Mouse (Mus musculus) heart, postnatal 14 days (tissue): Measurements from ENCODE around the gene Bst2. TPM values are rescaled to one million over a fixed set of nuclear protein-coding genes. Genes with fewer than 3 reads are reported as not detected.

ENCODE experiments used
- DNase-seq, 2 experiments: peaks; one replicate each; pipeline ENCODE4 v3.0.0; 2021 to 2022
- intact Hi-C: fragments of 180-260 bp; cut with DNase I; formaldehyde crosslinking; loops from one replicate; pipeline ENCODE4 v1.15.1; 2025
- long read RNA-seq, 2 experiments: library from polyadenylated mRNA; stranded (forward); transcript quantifications; one replicate each; pipeline ENCODE4 v2.0.0; 2021
- total RNA-seq, 2 experiments: library from RNA; stranded (reverse); gene quantifications; 2 replicates each; pipeline ENCODE4 v1.2.3; 2021

Bst2 gene
- 10 to 100 TPM; 12.3 to 16.5 TPM for total RNA-seq
- long read RNA-seq, experiment 1, transcript Bst2-201 (5 exons, 792 nt) = major isoform, 11 of 11 reads
- long read RNA-seq, experiment 1, partial matches to known transcripts = 0 of 11 reads
- long read RNA-seq, experiment 1, other reads (novel, unspliced or antisense) = 0 of 11 reads
- long read RNA-seq, experiment 2, transcript Bst2-201 (5 exons, 792 nt) = major isoform, 5 of 6 reads
- long read RNA-seq, experiment 2, partial matches to known transcripts = 1 of 6 reads
- long read RNA-seq, experiment 2, other reads (novel, unspliced or antisense) = 0 of 6 reads

DNA sequence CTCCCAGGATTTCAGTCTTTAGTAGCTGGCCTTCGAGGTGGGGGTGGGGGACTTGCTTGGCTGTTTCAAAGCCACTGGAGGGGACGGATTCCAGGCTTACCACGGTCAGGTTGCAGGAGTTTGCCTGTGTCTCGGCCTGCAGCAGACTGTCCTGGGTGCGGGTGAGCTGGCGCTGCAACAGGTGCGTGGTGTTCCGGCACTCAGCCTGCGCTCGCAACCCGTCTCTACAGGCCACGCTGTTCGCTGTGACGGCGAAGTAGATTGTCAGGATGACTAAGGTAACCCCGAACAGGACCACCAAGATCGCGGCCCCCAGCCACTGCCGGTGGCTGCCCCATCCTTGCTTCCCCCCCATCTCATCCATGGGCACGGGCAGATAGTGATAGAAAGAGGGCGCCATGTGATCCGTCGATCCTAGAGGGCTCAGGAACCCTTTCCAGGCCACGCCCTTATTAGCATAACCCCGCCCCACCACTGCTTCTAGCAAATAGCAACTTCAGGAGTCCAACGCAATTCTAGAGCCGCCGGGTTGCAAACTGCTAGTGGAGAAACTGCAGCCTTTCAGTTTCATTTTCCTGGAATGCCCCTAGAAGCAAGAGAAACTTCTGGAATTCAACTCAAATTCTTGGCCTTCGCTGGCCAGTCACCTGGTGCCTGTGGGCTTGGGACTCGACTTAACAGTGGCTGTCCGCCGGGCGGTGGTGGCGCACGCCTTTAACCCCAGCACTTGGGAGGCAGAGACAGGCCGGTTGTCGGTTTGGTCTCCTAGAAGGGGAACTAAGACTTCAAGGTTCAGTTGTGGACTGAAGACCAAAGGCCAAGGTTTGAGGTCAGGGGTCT, at the start of gene Bst2:
Bst2 (minus strand) TSS at position 429 of the 840 bp plus-strand sequence.
- intact Hi-C loops = no loop called here
- peak; percentile 82 to 87 for DNase-seq

DNA sequence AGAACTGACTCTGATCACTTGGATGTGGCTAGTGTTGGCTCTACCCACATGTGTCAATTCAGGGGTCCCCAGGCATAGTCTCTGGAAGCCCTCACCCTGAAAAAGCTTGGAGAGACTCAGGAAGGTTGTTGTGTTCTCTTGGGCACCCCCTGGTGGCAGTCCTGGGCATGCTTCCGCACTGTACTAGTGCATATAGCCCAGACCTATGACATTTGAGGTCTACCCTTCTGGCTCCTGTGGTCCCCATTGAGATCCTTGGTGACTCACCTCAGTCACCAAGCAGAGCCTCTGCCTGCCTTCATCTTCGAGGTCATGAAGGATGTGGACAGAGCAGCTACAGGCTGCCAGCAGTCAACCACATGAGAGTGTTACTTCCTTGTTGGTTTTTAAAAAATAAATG, 49.6 kb upstream of the Bst2 start:
- peak; percentile 55 to 68 for DNase-seq
- intact Hi-C loops = no loop called here

GRCm38 (mm10) chr8:71580201-71580600, 42.9 kb upstream of the Bst2 start:
- intact Hi-C loops = no loop called here
- DNase-seq = no peak

GRCm38 (mm10) chr8:71579476-71579875, 42.2 kb upstream of the Bst2 start:
- DNase-seq = peak; percentile 63 to 78
- intact Hi-C loops = no loop called here

DNA sequence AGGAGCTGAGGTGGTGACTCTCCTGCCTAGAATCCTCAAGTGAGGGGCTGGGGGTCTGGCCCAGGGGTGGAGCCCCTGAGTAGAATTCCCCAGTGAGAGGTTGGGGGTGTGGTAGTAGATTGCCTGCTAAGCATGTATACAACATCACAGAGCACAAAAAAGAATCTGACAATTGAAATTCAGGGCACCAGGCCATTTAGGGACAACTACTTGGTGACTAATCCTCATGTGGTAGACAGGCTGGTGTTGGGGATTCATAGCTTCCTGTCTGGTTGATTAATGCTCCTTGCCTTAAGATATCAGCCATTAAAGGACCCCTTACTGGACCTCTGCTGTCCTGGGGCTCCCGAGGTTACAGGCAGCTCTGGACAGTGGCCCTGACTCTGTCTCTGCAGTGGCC, 41.8 kb upstream of the Bst2 start:
- DNase-seq = no peak
- intact Hi-C loops = no loop called here

DNA sequence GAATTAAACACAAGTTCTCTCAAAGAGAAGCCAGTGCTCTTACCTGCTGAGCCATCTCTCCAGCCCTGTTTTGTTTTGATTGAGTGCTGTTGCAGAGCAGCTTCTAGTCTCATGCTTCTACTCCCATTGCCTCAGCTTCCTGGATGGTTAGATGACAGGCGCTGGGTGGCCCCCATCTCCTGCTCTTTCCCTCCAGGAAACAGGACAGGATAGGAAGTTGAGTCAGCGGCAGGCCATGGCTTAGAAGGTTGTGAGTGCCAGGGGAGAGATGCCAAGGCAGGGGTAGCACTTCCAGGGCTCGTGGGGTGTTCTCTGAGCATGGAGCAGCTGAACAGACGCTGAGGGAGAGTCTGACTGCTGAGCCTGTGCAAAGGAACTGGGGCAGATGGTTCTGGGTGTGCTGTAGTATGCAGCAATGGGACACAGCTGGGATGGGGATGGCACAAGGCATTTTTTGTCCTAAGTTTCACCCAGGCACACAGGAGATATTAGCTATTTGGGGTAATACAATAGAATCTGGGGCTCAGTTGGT, 40.7 kb upstream of the Bst2 start:
- DNase-seq = no peak
- intact Hi-C loops = no loop called here

- intact Hi-C loops = no loop called here
- no peak for DNase-seq
Observed at GRCm38 (mm10) chr8:71575020-71575419, 37.8 kb upstream of the Bst2 start.

GRCm38 (mm10) chr8:71574426-71574825, 37.2 kb upstream of the Bst2 start:
- DNase-seq = peak in 1 of 2 experiments; percentile 48
- intact Hi-C loops = no loop called here

DNA sequence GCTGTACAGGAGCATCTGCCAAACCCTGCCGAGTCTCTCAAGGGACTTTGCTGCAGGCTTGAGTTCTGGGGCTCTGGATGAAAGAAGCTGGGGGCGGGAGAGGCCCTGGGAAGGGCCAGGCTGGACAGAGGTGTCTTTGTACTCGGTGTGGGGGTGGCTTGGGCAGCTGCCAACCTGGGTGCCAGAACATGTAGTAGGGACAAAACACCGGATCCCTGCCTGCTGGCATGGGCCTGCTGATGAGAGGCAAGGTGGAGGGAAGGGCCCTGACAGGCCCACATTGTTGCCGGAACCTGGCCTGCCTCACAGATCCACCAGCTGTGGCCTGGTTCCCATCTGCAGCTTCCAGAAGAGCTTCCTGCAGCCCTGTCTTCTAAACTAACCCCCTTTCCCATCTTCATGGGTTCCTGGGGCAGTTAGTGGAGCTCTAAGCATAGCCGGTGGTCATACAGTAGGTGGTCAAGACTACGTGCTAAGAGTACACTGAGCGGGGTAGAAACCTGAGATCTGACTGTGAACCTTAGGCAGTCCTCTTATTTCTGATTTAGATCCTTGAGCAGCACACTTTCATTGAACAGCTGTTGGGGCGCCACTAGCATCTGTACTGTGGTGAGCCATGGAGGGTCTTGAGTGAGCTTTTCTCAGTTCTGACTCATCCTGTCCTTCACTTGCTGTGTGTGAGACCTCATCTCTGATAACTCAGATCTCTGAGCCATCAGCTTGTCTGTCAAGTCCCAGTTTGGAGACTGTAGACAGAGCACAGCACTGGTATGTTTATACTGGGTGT, 35.8 kb upstream of the Bst2 start:
- intact Hi-C loops = no loop called here
- DNase-seq = peak; percentile 72 to 81

- DNase-seq = no peak
- intact Hi-C loops = no loop called here
Observed at GRCm38 (mm10) chr8:71572077-71572476, 34.8 kb upstream of the Bst2 start.

- peak; percentile 81 for DNase-seq
- intact Hi-C loops = no loop called here
Observed at GRCm38 (mm10) chr8:71570291-71570954, 33.2 kb upstream of the Bst2 start.

GRCm38 (mm10) chr8:71569366-71570290, 32.4 kb upstream of the Bst2 start:
- DNase-seq = peak; percentile 75 to 83
- intact Hi-C loops = no loop called here

DNA sequence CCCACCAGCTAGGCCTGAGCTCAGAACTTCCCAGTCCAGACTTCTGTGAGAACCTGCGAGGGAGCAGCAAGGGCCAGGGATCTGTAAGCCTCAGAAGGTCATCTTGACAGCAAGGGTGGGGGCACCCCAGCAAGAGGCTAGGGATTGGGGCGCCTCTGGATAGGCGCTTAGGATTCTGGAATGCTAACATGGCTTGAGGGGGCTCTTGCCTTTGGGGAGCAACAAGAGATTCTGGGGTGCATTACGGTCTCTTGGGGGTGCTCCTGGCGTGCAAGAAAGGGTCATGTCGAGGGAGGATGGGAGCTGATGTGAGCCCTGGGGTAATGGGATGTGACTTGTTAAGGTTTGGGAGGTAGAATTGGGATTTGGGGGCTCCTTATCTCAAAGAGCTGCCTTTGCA, 31.7 kb upstream of the Bst2 start:
- intact Hi-C loops = no loop called here
- no peak for DNase-seq

DNA sequence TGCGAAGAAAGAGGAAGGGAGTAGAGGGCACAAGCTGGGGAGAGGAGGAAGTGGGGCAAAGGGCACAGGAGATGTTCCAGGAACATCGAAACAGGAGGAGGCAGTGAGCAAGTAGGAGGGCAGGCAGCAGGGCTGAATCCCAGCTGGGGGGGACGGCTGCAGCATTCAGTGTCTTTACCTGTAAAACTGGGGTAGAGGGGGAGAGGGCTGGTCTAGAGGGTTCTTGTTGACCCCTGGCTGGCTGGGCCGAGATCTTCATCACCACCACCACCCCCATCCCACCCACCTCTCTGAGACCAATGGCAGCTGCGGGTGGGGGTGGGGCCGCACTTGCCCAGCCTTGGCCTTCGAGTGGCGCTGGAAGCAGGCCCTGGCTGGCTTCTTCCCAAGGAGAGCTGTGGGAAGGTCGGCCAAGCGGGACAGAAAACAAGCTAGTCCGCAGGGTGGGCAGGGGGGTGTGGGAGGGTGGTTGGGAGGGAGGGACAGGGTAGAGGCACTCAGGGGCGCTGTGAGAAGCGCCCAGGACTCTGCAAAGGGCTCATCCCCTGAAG, 31.2 kb upstream of the Bst2 start, which contains the start of gene Slc27a1:
Slc27a1 (plus strand) TSS at position 496 of the 551 bp plus-strand sequence.
- intact Hi-C loops = no loop called here
- peak; percentile 81 to 90 for DNase-seq

DNA sequence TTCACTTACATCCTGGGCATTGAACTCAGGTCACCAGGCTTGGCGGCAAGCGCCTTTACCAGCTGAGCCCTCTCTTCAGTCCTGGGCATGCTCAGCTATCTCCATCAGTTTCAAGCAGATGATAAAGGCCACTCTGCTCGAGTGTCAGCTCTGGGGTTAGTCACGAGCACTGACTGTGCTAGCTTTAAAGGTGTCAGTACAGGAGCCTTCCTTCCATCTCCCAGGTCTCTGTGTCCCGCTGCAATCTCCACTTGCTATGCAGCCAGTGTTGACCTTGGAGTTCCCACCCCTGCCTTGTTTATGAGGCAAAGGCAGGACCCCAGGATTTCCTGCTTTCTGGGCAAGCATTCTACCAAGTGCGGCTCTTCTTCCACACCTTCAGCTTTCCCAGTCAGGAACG, 30.3 kb upstream of the Bst2 start:
- intact Hi-C loops = no loop called here
- no peak for DNase-seq

DNA sequence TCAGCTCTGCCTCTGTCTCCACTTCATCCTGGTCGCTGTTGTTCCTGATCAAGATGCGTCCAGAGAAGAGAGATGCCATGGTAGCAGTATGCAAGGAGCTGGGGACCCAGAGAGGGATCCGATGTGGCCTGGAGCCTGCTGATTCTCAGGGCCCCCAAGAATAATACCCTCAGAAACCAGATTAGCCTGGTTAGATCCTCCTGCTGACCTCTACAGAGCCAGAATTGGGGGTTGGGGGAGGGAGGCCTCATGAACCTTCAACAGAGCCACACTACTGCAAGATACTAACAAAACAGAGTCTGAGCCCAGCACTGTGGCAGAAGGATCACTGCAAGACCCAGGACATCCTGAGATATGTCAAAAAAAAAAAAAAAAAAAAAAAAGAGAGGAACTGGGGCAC, 29.2 kb upstream of the Bst2 start, which contains the start of gene Nxnl1:
Nxnl1 (minus strand) TSS at position 101 of the 400 bp plus-strand sequence.
- no peak for DNase-seq
- intact Hi-C loops = no loop called here

DNA sequence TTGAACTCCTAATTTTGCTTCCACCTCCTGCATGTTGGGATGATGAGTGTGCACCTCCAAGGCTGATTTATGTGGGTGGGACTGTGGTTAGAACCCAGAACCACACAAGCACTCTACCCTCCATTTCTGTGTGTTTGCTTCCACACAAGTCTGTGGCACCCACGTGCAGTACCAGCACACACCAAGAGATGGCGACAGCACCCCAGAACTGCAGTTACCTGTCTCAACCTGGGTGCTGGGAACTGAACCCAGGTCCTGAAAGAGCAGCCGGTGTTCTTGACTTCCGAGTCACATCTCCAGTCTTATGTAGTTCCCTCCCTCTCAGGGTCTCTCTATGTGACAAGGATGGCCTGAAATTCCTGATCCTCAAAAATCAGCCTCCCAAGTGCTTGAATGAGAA, 26.7 kb upstream of the Bst2 start:
- no peak for DNase-seq
- intact Hi-C loops = no loop called here

- DNase-seq = peak; percentile 89 to 95
- intact Hi-C loops = no loop called here
Observed at GRCm38 (mm10) chr8:71562751-71563150, 25.5 kb upstream of the Bst2 start.

DNA sequence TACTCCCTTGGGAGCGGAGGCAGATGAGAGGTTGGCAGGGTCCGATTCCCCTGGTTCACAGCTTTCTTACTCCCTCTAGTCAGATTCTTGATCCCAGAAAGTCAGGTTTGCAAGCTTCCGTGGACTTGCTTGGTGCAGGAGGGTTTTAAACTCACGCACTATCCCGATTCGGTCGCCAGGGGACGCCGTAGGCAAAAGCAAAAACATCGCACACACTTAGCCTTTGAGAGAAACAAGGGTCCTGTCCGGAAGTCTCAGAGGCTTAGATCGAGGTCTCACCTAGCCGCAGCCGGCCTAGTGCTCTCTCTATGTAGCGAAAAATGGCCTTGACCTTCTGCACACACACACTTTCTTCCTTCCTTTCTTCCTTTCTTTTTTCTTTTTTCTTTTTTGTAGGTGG, 24.1 kb upstream of the Bst2 start:
- intact Hi-C loops = loop anchor here (1.0 to 2.0 kb wide), 3 partner anchors 35 to 99 kb away; no protein-coding TSS in a partner anchor
- DNase-seq = peak; percentile 64 to 74
